Mouse (Mus musculus) olfactory bulb, adult 2 months (tissue): ENCODE measurements around the gene Fam229b. TPM values are rescaled to one million over a fixed set of nuclear protein-coding genes. Genes with fewer than 3 reads are reported as not detected.

Experiments
- H3K27ac ChIP-seq: fragments of 200-500 bp; 2 replicates; pipeline ENCODE4 v1.5.1; 2012; ENCODE audit warnings: low read depth, low read length; ENCODE audit not compliant: insufficient read depth
- H3K4me1 ChIP-seq: fragments of 200-500 bp; 2 replicates; pipeline ENCODE4 v1.6.1; 2012; ENCODE audit warnings: low read length; ENCODE audit not compliant: control insufficient read depth, insufficient read depth
- H3K4me3 ChIP-seq: fragments of 200-500 bp; 2 replicates; pipeline ENCODE4 v1.5.1; 2012; ENCODE audit warnings: mild to moderate bottlenecking, low read depth, low read length, moderate library complexity; ENCODE audit not compliant: insufficient read depth
- CTCF ChIP-seq: fragments of 200-500 bp; IDR thresholded peaks from 2 replicates; pipeline ENCODE4 v1.5.1; 2012; ENCODE audit warnings: low read depth, mild to moderate bottlenecking, low read length, moderate library complexity; ENCODE audit not compliant: insufficient read depth
- POLR2A ChIP-seq: fragments of 200-500 bp; IDR thresholded peaks from 2 replicates; pipeline ENCODE4 v1.6.1; 2012; ENCODE audit warnings: mild to moderate bottlenecking, low read depth, low read length, moderate library complexity; ENCODE audit not compliant: insufficient read depth
- WGBS: fragments of 180-500 bp; shearing (Covaris S2); methylation state at CpG from one replicate; pipeline ENCODE4 v1.1.7; 2018; 5-methylcytosine and 5-hydroxymethylcytosine counted together
- polyA plus RNA-seq: library from polyadenylated mRNA; stranded (reverse); fragments of >200 nt; gene quantifications from 2 replicates; pipeline ENCODE4 v1.2.4, GENCODE M21; 2012; ENCODE audit warnings: low replicate concordance; ENCODE audit not compliant: missing spikeins, insufficient read depth, insufficient read length

The Fam229b gene
- polyA plus RNA-seq, 1 experiment: not detected

GRCm38 (mm10) chr10:39141401-39141800 is 7.7 kb upstream of the Fam229b start:
- no peak overlapping the region for H3K27ac ChIP-seq
- 98% methylated on average over 2 of the region's 2 CpGs for WGBS

GRCm38 (mm10) chr10:39140843-39141242 is 7.1 kb upstream of the Fam229b start:
- WGBS: 92% methylated on average over 14 of the region's 14 CpGs
- Histone ChIP-seq H3K4me3 (no peak overlapping the region), H3K27ac (no peak overlapping the region), H3K4me1 (no peaks in the 10 kb centered on the region)
- TF ChIP-seq POLR2A: no peak
- no peak for TF ChIP-seq CTCF

More at GRCm38 (mm10) chr10:39141401-39141800, 7.7 kb upstream of the Fam229b start:
- TF ChIP-seq CTCF (no peak), POLR2A (no peak)
- Histone ChIP-seq H3K4me3 (no peak overlapping the region), H3K4me1 (no peaks in the 10 kb centered on the region)

GRCm38 (mm10) chr10:39138761-39139160 is 5.0 kb upstream of the Fam229b start:
- TF ChIP-seq POLR2A (no peak), CTCF (no peak)

DNA sequence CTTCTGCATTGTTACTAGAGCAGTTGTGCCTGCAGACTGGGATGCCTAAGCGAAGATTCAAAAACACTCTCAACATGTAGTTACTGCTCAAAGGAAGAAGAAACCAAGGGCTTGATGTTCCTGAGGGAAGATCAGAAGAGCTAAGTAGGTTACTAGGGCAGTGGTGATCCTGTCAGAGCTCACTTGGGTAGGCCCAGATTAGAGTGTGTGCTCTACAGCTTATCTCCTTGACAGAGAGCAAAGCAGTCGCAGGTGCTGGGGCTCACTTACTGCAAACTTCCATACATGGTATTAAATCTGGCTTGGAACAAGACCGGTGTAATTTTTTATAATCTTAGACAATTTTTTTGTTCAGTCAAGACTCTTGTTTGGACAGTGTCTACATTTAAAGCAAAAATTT is 4.1 kb upstream of the Fam229b start:
- Histone ChIP-seq H3K27ac (no peak overlapping the region), H3K4me1 (no peaks in the 10 kb centered on the region), H3K4me3 (no peak overlapping the region)
- 84% methylated on average over 3 of the region's 3 CpGs for WGBS
- TF ChIP-seq CTCF: no peak

More at GRCm38 (mm10) chr10:39138761-39139160, 5.0 kb upstream of the Fam229b start:
- Histone ChIP-seq H3K4me1 (no peaks in the 10 kb centered on the region), H3K27ac (no peak overlapping the region), H3K4me3 (no peak overlapping the region)
- 87% methylated on average over 6 of the region's 6 CpGs for WGBS

- Histone ChIP-seq H3K4me3 (no peak overlapping the region), H3K27ac (no peak overlapping the region), H3K4me1 (no peaks in the 10 kb centered on the region)
- 22% methylated on average over 4 of the region's 4 CpGs for WGBS
- no peak for TF ChIP-seq POLR2A
- TF ChIP-seq CTCF: no peak
Measured at GRCm38 (mm10) chr10:39121412-39121811, 12.3 kb downstream of the Fam229b start.

DNA sequence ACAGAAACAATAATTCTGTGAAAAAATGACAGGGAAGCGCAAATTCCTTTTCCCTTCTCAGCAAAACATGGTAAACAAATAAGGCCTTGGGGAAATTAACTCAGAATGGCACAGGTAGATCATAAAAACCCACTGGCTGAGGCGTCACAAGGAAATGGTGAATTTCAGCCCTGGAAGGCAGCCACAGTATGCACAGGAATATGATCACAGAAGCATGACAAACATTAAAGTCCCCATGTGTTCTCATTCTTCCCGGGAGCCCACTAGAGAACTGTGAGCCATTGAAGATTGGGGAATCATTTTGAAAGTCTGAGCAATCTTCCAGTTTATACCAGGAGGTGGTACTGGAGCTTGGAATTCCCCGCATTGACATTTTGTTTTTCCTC is 24.2 kb downstream of the Fam229b start:
- Histone ChIP-seq H3K4me3 (no peak overlapping the region), H3K27ac (no peak overlapping the region), H3K4me1 (no peaks in the 10 kb centered on the region)
- TF ChIP-seq POLR2A (no peak), CTCF (no peak)
- 83% methylated on average over 4 of the region's 4 CpGs for WGBS

DNA sequence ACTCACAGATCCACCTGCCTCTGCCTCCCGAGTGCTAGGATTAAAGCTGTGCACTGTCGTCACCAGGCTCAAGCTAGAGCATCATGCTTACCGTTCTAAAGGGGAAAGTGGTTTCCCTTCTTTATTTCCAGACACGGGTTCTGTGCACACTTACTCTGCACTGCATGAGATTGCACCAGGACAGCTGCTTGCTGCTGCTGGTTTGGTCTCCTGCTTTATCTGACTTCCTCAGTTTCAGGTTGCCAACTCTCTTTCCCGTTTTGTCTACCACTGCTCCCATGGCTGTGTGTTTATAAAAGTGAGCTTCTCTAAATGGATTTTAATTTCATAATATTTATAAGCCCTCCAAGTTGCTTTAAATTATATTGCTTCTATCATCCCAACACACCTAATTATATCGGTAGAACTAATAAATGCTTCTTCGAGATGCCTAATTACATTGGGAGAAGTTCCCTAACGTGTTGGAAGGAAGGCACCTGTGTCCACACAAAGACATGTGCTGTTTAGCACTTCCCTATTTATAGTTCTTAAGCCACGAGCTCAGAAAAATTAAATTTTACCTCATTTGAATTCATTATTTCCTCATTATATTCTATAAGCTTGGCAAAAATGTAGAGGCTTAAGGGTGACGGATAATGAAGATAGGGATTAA is 24.8 kb downstream of the Fam229b start:
- no peaks in the 10 kb centered on the region for H3K4me1 ChIP-seq
- WGBS: 62% methylated on average over 10 of the region's 10 CpGs
- TF ChIP-seq CTCF (no peak), POLR2A (no peak)
- no peak overlapping the region for H3K4me3 ChIP-seq
- H3K27ac ChIP-seq: no peak overlapping the region

- Histone ChIP-seq H3K4me1 (no peaks in the 10 kb centered on the region), H3K27ac (no peak overlapping the region), H3K4me3 (no peak overlapping the region)
- 61% methylated on average over 4 of the region's 4 CpGs for WGBS
- TF ChIP-seq CTCF (no peak), POLR2A (no peak)
Measured at GRCm38 (mm10) chr10:39106935-39107334, 26.8 kb downstream of the Fam229b start.

- Histone ChIP-seq H3K4me3 (no peak overlapping the region), H3K27ac (no peak overlapping the region), H3K4me1 (no peaks in the 10 kb centered on the region)
- TF ChIP-seq CTCF: no peak
- no peak for TF ChIP-seq POLR2A
- 57% methylated on average over 3 of the region's 3 CpGs for WGBS
Measured at GRCm38 (mm10) chr10:39106413-39106812, 27.3 kb downstream of the Fam229b start.

GRCm38 (mm10) chr10:39104803-39105449 is 28.8 kb downstream of the Fam229b start:
- Histone ChIP-seq H3K27ac (no peak overlapping the region), H3K4me1 (no peaks in the 10 kb centered on the region), H3K4me3 (no peak overlapping the region)
- 96% methylated on average over 8 of the region's 8 CpGs for WGBS
- TF ChIP-seq POLR2A: no peak
- no peak for TF ChIP-seq CTCF
